Mouse (Mus musculus) midbrain, embryonic 14.5 days (tissue): ENCODE measurements around the gene Dnah7a. TPM values are rescaled to one million over a fixed set of nuclear protein-coding genes. Genes with fewer than 3 reads are reported as not detected.
"Not testable (repeated sequence)": the region's sequence is repeated elsewhere in the genome, so short reads cannot be mapped to it uniquely, and the experiment has no call there.

Experiments used
- ATAC-seq: fragments of 200-750 bp; cut with Nextera tagmentation; 2 replicates; pipeline ENCODE4 v1.8.0; 2017; ENCODE audit warnings: moderate number of reproducible peaks, moderate library complexity; ENCODE audit not compliant: low FRiP score, low TSS enrichment
- DNase-seq: peaks from one replicate; pipeline ENCODE4 v3.0.0-alpha.2; 2015
- H3K27ac ChIP-seq: fragments of 300-500 bp; sonication (generic); replicated peaks from 2 replicates; pipeline ENCODE4 v1.5.1; 2014; ENCODE audit warnings: mild to moderate bottlenecking, low read depth, low read length, moderate library complexity
- H3K27me3 ChIP-seq: fragments of 300-500 bp; sonication (generic); 2 replicates; pipeline ENCODE4 v1.6.1; 2014; ENCODE audit warnings: low read length, control low read depth, mixed read lengths; ENCODE audit not compliant: control insufficient read depth, insufficient read depth
- H3K36me3 ChIP-seq: fragments of 300-500 bp; sonication (generic); 2 replicates; pipeline ENCODE4 v1.6.1; 2014; ENCODE audit warnings: low read length, control low read depth; ENCODE audit not compliant: control insufficient read depth, insufficient read depth
- H3K4me1 ChIP-seq: fragments of 300-500 bp; sonication (generic); 2 replicates; pipeline ENCODE4 v1.6.1; 2014; ENCODE audit warnings: mild to moderate bottlenecking, antibody characterized with exemption, low read length, control low read depth; ENCODE audit not compliant: control insufficient read depth, insufficient read depth
- H3K4me2 ChIP-seq: fragments of 300-500 bp; sonication (generic); 2 replicates; pipeline ENCODE4 v1.6.1; 2014; ENCODE audit warnings: mild to moderate bottlenecking, low read length, moderate library complexity
- H3K4me3 ChIP-seq: fragments of 300-500 bp; sonication (generic); replicated peaks from 2 replicates; pipeline ENCODE4 v1.5.1; 2014; ENCODE audit warnings: low read depth, low read length
- H3K9ac ChIP-seq: fragments of 300-500 bp; sonication (generic); replicated peaks from 2 replicates; pipeline ENCODE4 v1.6.1; 2014; ENCODE audit warnings: mild to moderate bottlenecking, low read length, moderate library complexity
- H3K9me3 ChIP-seq: fragments of 300-500 bp; sonication (generic); 2 replicates; pipeline ENCODE4 v1.6.1; 2016; ENCODE audit warnings: low read length, control low read depth, mixed read lengths; ENCODE audit not compliant: control insufficient read depth
- WGBS: fragments of 180-500 bp; shearing (Covaris S2); extraction: QIAGEN DNeasy Blood & Tissue Kit; methylation state at CpG from one replicate; pipeline ENCODE4 v1.1.7; 2014; 5-methylcytosine and 5-hydroxymethylcytosine counted together
- microRNA-seq: library from miRNA; unstranded; fragments of <30 nt; microRNA quantifications from one replicate; pipeline ENCODE4, GENCODE M21; 2016
- polyA plus RNA-seq: library from polyadenylated mRNA; unstranded; fragments of >200 nt; fragmentation: Nextera tagmentation; extraction: Ambion mirVana; gene quantifications from 2 replicates; pipeline ENCODE4 v1.2.1, GENCODE M21; 2014

Gene Dnah7a
- polyA plus RNA-seq, 1 experiment from 2014 or later, result 10.9 TPM

GRCm38 (mm10) chr1:53384085-53384688, 322.4 kb downstream of the Dnah7a start:
- H3K4me1 ChIP-seq, result no peaks in the 10 kb centered on the region
- no peaks in the 10 kb centered on the region for H3K36me3 ChIP-seq
- H3K27ac ChIP-seq, result no peak overlapping the region
- H3K9me3 ChIP-seq, result no peaks in the 10 kb centered on the region
- DNase-seq (no peak), ATAC-seq (no peak)
- no peak overlapping the region for H3K4me3 ChIP-seq
- no peak overlapping the region for H3K9ac ChIP-seq
- H3K4me2 ChIP-seq, result no peak overlapping the region
- no peaks in the 10 kb centered on the region for H3K27me3 ChIP-seq
- 78% methylated on average over 6 of the region's 6 CpGs for WGBS

DNA sequence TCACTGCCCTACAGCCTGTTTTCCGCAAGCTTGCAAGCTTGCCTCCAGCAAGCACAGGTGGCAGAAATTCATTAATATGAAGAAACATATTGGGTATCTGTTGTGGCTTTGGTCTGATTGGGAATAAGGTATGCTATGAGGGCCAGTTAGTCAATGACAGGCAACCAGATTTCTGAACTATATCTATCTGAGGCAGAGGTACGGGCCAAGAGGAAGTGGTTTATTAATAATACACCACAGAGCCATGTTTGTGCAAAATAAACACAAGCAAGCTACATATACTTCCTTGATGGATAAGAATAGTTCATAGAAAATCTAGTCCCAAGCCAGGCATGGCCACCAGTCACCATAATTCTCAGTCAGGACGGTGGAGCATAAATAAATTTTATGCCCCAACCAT, 328.9 kb downstream of the Dnah7a start:
- WGBS, result 69% methylated on average over 3 of the region's 3 CpGs
- ATAC-seq, result no peak

GRCm38 (mm10) chr1:53375965-53376364, 330.6 kb downstream of the Dnah7a start:
- 74% methylated on average over 2 of the region's 2 CpGs for WGBS
- H3K4me2 ChIP-seq, ATAC-seq, H3K36me3 ChIP-seq, H3K9me3 ChIP-seq, DNase-seq, H3K27ac ChIP-seq, H3K9ac ChIP-seq, H3K4me3 ChIP-seq, H3K4me1 ChIP-seq, H3K27me3 ChIP-seq: not testable (repeated sequence)

More for the DNA sequence above, 328.9 kb downstream of the Dnah7a start:
- H3K4me3 ChIP-seq, result no peak overlapping the region
- H3K9me3 ChIP-seq, result no peaks in the 10 kb centered on the region
- H3K4me1 ChIP-seq, result no peaks in the 10 kb centered on the region
- H3K27ac ChIP-seq, result no peak overlapping the region
- H3K27me3 ChIP-seq, result no peaks in the 10 kb centered on the region
- no peak overlapping the region for H3K4me2 ChIP-seq
- DNase-seq, result no peak
- no peaks in the 10 kb centered on the region for H3K36me3 ChIP-seq
- no peak overlapping the region for H3K9ac ChIP-seq

DNA sequence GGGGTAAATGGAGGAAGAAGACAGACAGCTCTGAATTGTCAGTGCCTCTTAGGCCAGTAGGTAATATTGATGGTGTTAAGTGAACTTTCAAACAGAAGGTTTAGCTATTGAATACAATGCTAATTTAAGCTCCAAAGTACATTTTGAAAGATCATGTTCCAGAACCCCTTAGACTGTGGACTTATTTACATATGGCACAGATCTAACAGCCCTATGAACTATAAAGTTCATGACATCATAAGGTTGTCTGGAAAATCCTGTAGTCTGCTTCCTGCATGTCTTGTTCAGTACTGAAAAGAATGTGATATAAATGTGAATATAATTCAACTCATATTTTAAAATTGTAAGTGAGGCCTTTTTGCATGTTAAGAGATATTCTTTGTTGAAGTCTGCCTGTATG, 347.6 kb downstream of the Dnah7a start:
- H3K4me2 ChIP-seq, result no peak overlapping the region
- no peak overlapping the region for H3K4me3 ChIP-seq
- H3K9me3 ChIP-seq, result no peaks in the 10 kb centered on the region
- no peaks in the 10 kb centered on the region for H3K4me1 ChIP-seq
- no peak overlapping the region for H3K27ac ChIP-seq
- DNase-seq (no peak), ATAC-seq (no peak)
- no peaks in the 10 kb centered on the region for H3K36me3 ChIP-seq
- no peak overlapping the region for H3K9ac ChIP-seq
- H3K27me3 ChIP-seq, result no peaks in the 10 kb centered on the region

DNA sequence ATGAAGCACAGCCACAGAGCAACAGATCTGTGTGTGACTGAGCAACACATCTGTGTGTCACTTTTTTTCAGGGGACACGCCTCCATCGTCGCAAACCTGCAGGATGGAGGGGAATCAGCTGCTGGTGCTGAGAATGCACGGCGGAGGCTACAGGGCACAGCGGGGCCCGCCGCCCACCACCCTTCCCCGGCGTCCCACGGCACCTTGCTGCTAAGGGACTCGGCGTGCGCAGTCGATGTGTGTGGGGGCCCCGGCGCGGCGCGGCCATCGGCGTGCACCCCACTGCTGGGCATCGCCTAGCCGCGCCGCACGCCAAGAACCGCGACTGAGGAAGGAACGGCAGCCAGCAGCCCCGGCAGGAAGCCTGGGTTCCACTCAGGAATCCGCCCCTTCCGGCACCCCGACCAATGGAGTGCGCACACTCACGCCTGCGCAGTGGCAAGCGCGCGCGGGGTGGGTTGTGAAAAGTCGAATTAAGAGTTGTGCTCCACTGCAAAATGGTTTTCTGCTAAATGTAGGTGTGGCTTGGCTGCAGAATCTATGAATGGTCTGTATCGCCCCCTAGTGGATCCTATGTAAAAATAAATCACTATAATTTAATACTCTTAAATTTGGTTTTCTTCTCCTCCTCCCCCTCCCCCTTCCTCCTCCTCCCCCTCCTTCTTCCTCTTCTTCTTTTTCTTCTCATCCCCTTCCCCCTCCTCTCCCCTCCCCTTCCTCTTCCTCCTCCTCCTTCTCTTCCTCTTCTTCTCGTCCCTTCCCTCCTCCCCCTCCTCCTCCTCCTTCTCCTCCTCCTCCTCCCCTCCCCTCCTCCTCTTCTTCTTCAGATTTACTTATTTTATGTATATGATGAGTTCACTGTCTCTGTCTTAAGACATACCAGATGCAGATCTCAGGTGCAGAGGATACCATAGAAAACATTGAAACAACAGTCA, 354.0 kb downstream of the Dnah7a start, which contains the start of the genes Asdurf, Gm28551 and Asnsd1:
Asdurf (minus strand) TSS at position 293 of the 935 bp plus-strand sequence.
Gm28551 (minus strand) TSS at position 341 of the 935 bp plus-strand sequence.
Asnsd1 (minus strand) TSS at position 426 of the 935 bp plus-strand sequence.
- peaks cover 14% of the 10 kb centered on the region for H3K36me3 ChIP-seq
- H3K4me1 ChIP-seq, result peaks cover 6% of the 10 kb centered on the region; the same call in 1 of the 2 replicates
- peak within 1 kb of the TSS; percentile 59 for H3K4me2 ChIP-seq
- WGBS, result under 1% methylated on average over 44 of the region's 44 CpGs
- H3K27me3 ChIP-seq, result no peaks in the 10 kb centered on the region
- peak within 1 kb of the TSS; percentile 90 for H3K27ac ChIP-seq
- DNase-seq, result peak; percentile 98
- H3K9ac ChIP-seq, result peak within 1 kb of the TSS; percentile 91
- ATAC-seq, result peak; percentile 100
- peak within 1 kb of the TSS; percentile 85 for H3K4me3 ChIP-seq
- 0 out of 2 replicates have a peak, but pooled peaks cover 4% of the 10 kb centered on the region for H3K9me3 ChIP-seq

Small RNA genes within 50 kb of the gene (microRNA-seq; reads per million reads assigned to microRNA genes)
- not detected for gene Gm25240

Other genes starting within 250 kb of the Dnah7a start
- gene Stk17b, start 78.4 kb upstream of the Dnah7a start, polyA plus RNA-seq, result 3.2 and 5.5 TPM in 2 replicates